Mouse (Mus musculus): ENCODE measurements around the gene Cntnap5a. TPM values are rescaled to one million over a fixed set of nuclear protein-coding genes. Genes with fewer than 3 reads are reported as not detected.

Cntnap5a gene
- total and polyA plus RNA-seq, 3 experiments, result not detected

GRCm38 (mm10) chr1:115964993-115965575 is 280.5 kb downstream of the Cntnap5a start:
- no peak overlapping the region for H3K4me3 ChIP-seq (replicated peaks in 1 of 3; ENCODE audit: low read depth in 2 of 3, low read length in 2 of 3, poor library complexity in 1 of 3)
- no peaks in the 10 kb centered on the region for H3K27me3 ChIP-seq (replicated peaks)
- in situ Hi-C loops (cut with MboI; ENCODE audit: low pct_ligation_motif_present, low pct_unique_long_range_greater_than_20kb, low sequenced_read_pairs), result no loop called here
- TF ChIP-seq RCOR1 (conservative IDR thresholded peaks at IDR 0.05; ENCODE audit: low read depth, low read length) (no peak), JUN (IDR thresholded peaks at IDR 0.05; ENCODE audit: insufficient read depth, low read depth, low read length) (no peak), ETS1 (conservative IDR thresholded peaks at IDR 0.05; ENCODE audit: low read depth, low read length) (no peak)
- peaks cover 28% of the 10 kb centered on the region for H3K9me3 ChIP-seq (replicated peaks; ENCODE audit: low read length)
- DNase-seq (ENCODE audit: extremely low read depth), result no peak
- H3K27ac ChIP-seq (ENCODE audit: insufficient read depth, low read depth), result no peak overlapping the region
- H3K4me1 ChIP-seq (ENCODE audit: control insufficient read depth in 1 of 2, insufficient read depth in 2 of 2), result no peaks in the 10 kb centered on the region
- dilution Hi-C loops (cut with MboI; ENCODE audit: extremely low pct_ligation_motif_present, extremely low pct_unique_long_range_greater_than_20kb, low sequenced_read_pairs), result no loop called here
- no peak overlapping the region for H3K9ac ChIP-seq (ENCODE audit: insufficient read depth, low read depth)
- no peaks in the 10 kb centered on the region for H3K79me2 ChIP-seq (replicated peaks; ENCODE audit: control insufficient read depth, extremely low read depth, insufficient read depth, poor library complexity, severe bottlenecking)
- H3K36me3 ChIP-seq (replicated peaks in 1 of 2; ENCODE audit: control insufficient read depth in 1 of 2, insufficient read depth in 1 of 2, low read length in 1 of 2), result no peaks in the 10 kb centered on the region
- H3K4me2 ChIP-seq (ENCODE audit: insufficient read depth, low read depth, poor library complexity, severe bottlenecking), result no peak overlapping the region

GRCm38 (mm10) chr1:115990204-115990603 is 305.6 kb downstream of the Cntnap5a start:
- H3K4me1 ChIP-seq (ENCODE audit: control insufficient read depth in 1 of 2, insufficient read depth in 2 of 2), result no peaks in the 10 kb centered on the region
- dilution Hi-C loops (cut with MboI; ENCODE audit: extremely low pct_ligation_motif_present, extremely low pct_unique_long_range_greater_than_20kb, low sequenced_read_pairs) (no loop called here), in situ Hi-C loops (cut with MboI; ENCODE audit: low pct_ligation_motif_present, low pct_unique_long_range_greater_than_20kb, low sequenced_read_pairs) (no loop called here)
- H3K79me2 ChIP-seq (replicated peaks; ENCODE audit: control insufficient read depth, extremely low read depth, insufficient read depth, poor library complexity, severe bottlenecking), result no peaks in the 10 kb centered on the region
- H3K4me2 ChIP-seq (ENCODE audit: insufficient read depth, low read depth, poor library complexity, severe bottlenecking), result no peak overlapping the region
- no peaks in the 10 kb centered on the region for H3K27me3 ChIP-seq (replicated peaks)
- no peak overlapping the region for H3K27ac ChIP-seq (ENCODE audit: insufficient read depth, low read depth)
- DNase-seq (ENCODE audit: extremely low read depth), result no peak
- no peak for TF ChIP-seq ZMIZ1 (IDR thresholded peaks at IDR 0.05; ENCODE audit: low read depth, low read length)
- TF ChIP-seq E2F4 (IDR thresholded peaks at IDR 0.05; ENCODE audit: insufficient replicate concordance, low read depth, low read length), result no peak
- no peak for TF ChIP-seq ELF1 (IDR thresholded peaks at IDR 0.05; ENCODE audit: low read depth, low read length)
- no peak for TF ChIP-seq ZNF384 (IDR thresholded peaks at IDR 0.05; ENCODE audit: low read depth, low read length)
- no peak for TF ChIP-seq MEF2A (IDR thresholded peaks at IDR 0.05; ENCODE audit: borderline replicate concordance, low read depth, low read length)
- no peak for TF ChIP-seq SIN3A (IDR thresholded peaks at IDR 0.05; ENCODE audit: low read length)
- no peak for TF ChIP-seq GABPA (IDR thresholded peaks at IDR 0.05; ENCODE audit: insufficient replicate concordance, low read depth, low read length)
- TF ChIP-seq USF2 (conservative IDR thresholded peaks at IDR 0.05; ENCODE audit: low read depth, low read length), result no peak
- no peak for TF ChIP-seq ETS1 (conservative IDR thresholded peaks at IDR 0.05; ENCODE audit: low read depth, low read length)
- TF ChIP-seq KAT2A (IDR thresholded peaks at IDR 0.05; ENCODE audit: insufficient replicate concordance, low read length), result no peak
- no peak for TF ChIP-seq MAFK (IDR thresholded peaks at IDR 0.05; ENCODE audit: insufficient replicate concordance, low read length)
- no peak for TF ChIP-seq ZC3H11A (IDR thresholded peaks at IDR 0.05; ENCODE audit: low read depth, low read length)
- no peak for TF ChIP-seq RAD21 (IDR thresholded peaks at IDR 0.05; ENCODE audit: low read depth, low read length)
- TF ChIP-seq CTCF (conservative IDR thresholded peaks at IDR 0.05 in 1 of 2, IDR thresholded peaks at IDR 0.05 in 1 of 2; ENCODE audit: low read depth in 2 of 2, low read length in 2 of 2), result no peak
- no peak for TF ChIP-seq MAZ (IDR thresholded peaks at IDR 0.05; ENCODE audit: low read depth, low read length)
- no peak for TF ChIP-seq MYC (IDR thresholded peaks at IDR 0.05; ENCODE audit: low read depth, low read length)
- peaks cover 39% of the 10 kb centered on the region for H3K9me3 ChIP-seq (replicated peaks; ENCODE audit: low read length)
- H3K36me3 ChIP-seq (replicated peaks in 1 of 2; ENCODE audit: control insufficient read depth in 1 of 2, insufficient read depth in 1 of 2, low read length in 1 of 2), result no peaks in the 10 kb centered on the region
- no peak overlapping the region for H3K9ac ChIP-seq (ENCODE audit: insufficient read depth, low read depth)
- no peak overlapping the region for H3K4me3 ChIP-seq (replicated peaks in 1 of 3; ENCODE audit: low read depth in 2 of 3, low read length in 2 of 3, poor library complexity in 1 of 3)
